Mouse (Mus musculus): Measurements from ENCODE around the gene Mcoln2. TPM values are rescaled to one million over a fixed set of nuclear protein-coding genes. Genes with fewer than 3 reads are reported as not detected.

Gene Mcoln2
- polyA plus RNA-seq, 1 experiment from 2014 or later = 1.1 TPM

GRCm38 (mm10) chr3:146233741-146234140, 84.1 kb downstream of the Mcoln2 start:
- no peak overlapping the region for H3K9ac ChIP-seq
- ATAC-seq (ENCODE audit: insufficient number of reproducible peaks, low FRiP score, low TSS enrichment, low read depth) = no peak

GRCm38 (mm10) chr3:146234530-146234929, 84.9 kb downstream of the Mcoln2 start:
- ATAC-seq (ENCODE audit: insufficient number of reproducible peaks, low FRiP score, low TSS enrichment, low read depth) = no peak
- H3K4me2 ChIP-seq (replicated peaks) = no peak overlapping the region
- WGBS = 66% methylated on average over 10 of the region's 10 CpGs

More at GRCm38 (mm10) chr3:146233741-146234140, 84.1 kb downstream of the Mcoln2 start:
- no peaks in the 10 kb centered on the region for H3K9me3 ChIP-seq (replicated peaks)
- no peak overlapping the region for H3K27ac ChIP-seq (replicated peaks)
- no peaks in the 10 kb centered on the region for H3K36me3 ChIP-seq
- 37% methylated on average over 4 of the region's 4 CpGs for WGBS
- no peaks in the 10 kb centered on the region for H3K27me3 ChIP-seq
- H3K4me2 ChIP-seq (replicated peaks) = no peak overlapping the region
- no peak overlapping the region for H3K4me3 ChIP-seq (replicated peaks)
- no peaks in the 10 kb centered on the region for H3K4me1 ChIP-seq

GRCm38 (mm10) chr3:146236280-146236679, 86.6 kb downstream of the Mcoln2 start:
- no peaks in the 10 kb centered on the region for H3K36me3 ChIP-seq
- no peak overlapping the region for H3K4me2 ChIP-seq (replicated peaks)
- H3K9me3 ChIP-seq (replicated peaks) = no peaks in the 10 kb centered on the region
- H3K27me3 ChIP-seq = no peaks in the 10 kb centered on the region
- ATAC-seq (ENCODE audit: insufficient number of reproducible peaks, low FRiP score, low TSS enrichment, low read depth) = no peak
- no peaks in the 10 kb centered on the region for H3K4me1 ChIP-seq
- no peak overlapping the region for H3K4me3 ChIP-seq (replicated peaks)
- WGBS = 43% methylated on average over 8 of the region's 8 CpGs
- H3K9ac ChIP-seq = no peak overlapping the region
- no peak overlapping the region for H3K27ac ChIP-seq (replicated peaks)

More at GRCm38 (mm10) chr3:146234530-146234929, 84.9 kb downstream of the Mcoln2 start:
- no peaks in the 10 kb centered on the region for H3K4me1 ChIP-seq
- H3K27ac ChIP-seq (replicated peaks) = no peak overlapping the region
- H3K36me3 ChIP-seq = no peaks in the 10 kb centered on the region
- no peak overlapping the region for H3K9ac ChIP-seq
- H3K9me3 ChIP-seq (replicated peaks) = no peaks in the 10 kb centered on the region
- H3K4me3 ChIP-seq (replicated peaks) = no peak overlapping the region
- H3K27me3 ChIP-seq = no peaks in the 10 kb centered on the region

- Histone ChIP-seq H3K4me3 (replicated peaks) (no peak overlapping the region), H3K4me1 (no peaks in the 10 kb centered on the region), H3K9me3 (replicated peaks) (no peaks in the 10 kb centered on the region), H3K36me3 (no peaks in the 10 kb centered on the region), H3K27me3 (no peaks in the 10 kb centered on the region), H3K9ac (no peak overlapping the region), H3K27ac (replicated peaks) (0 out of 2 replicates have a peak overlapping the region, but pooled peaks have one; percentile 17), H3K4me2 (replicated peaks) (no peak overlapping the region)
- ATAC-seq (ENCODE audit: insufficient number of reproducible peaks, low FRiP score, low TSS enrichment, low read depth) = no peak
- WGBS = 79% methylated on average over 5 of the region's 5 CpGs
These were observed 88.0 kb downstream of the Mcoln2 start for GRCm38 (mm10) chr3:146237676-146238075.

- Histone ChIP-seq H3K4me1 (no peaks in the 10 kb centered on the region), H3K36me3 (no peaks in the 10 kb centered on the region), H3K9me3 (replicated peaks) (no peaks in the 10 kb centered on the region), H3K4me3 (replicated peaks) (no peak overlapping the region), H3K9ac (no peak overlapping the region), H3K27me3 (no peaks in the 10 kb centered on the region), H3K27ac (replicated peaks) (no peak overlapping the region), H3K4me2 (replicated peaks) (no peak overlapping the region)
- no peak for ATAC-seq (ENCODE audit: insufficient number of reproducible peaks, low FRiP score, low TSS enrichment, low read depth)
- WGBS = 87% methylated on average over 1 of the region's 1 CpGs
These were observed 95.0 kb downstream of the Mcoln2 start for GRCm38 (mm10) chr3:146244630-146245029.

Other genes with a start within 250 kb of the Mcoln2 start
- 50.1 and 51.8 TPM in 2 replicates for gene Bcl10, start 227.0 kb upstream of the Mcoln2 start, polyA plus RNA-seq (2015; fragmentation: Nextera tagmentation; extraction: Ambion mirVana)
- gene 2410004B18Rik, start 211.8 kb upstream of the Mcoln2 start, polyA plus RNA-seq (2015; fragmentation: Nextera tagmentation; extraction: Ambion mirVana) = 49.1 and 49.9 TPM in 2 replicates
- 1.6 and 1.7 TPM in 2 replicates for gene Syde2, start 162.0 kb upstream of the Mcoln2 start, polyA plus RNA-seq (2015; fragmentation: Nextera tagmentation; extraction: Ambion mirVana)
- gene Wdr63, start 41.7 kb upstream of the Mcoln2 start, polyA plus RNA-seq (2015; fragmentation: Nextera tagmentation; extraction: Ambion mirVana) = 2.6 and 8.3 TPM in 2 replicates
- 6.5 and 7.8 TPM in 2 replicates for gene Mcoln3, start 32.4 kb upstream of the Mcoln2 start, polyA plus RNA-seq (2015; fragmentation: Nextera tagmentation; extraction: Ambion mirVana)
- 4.6 and 5.3 TPM in 2 replicates for gene Lpar3, start 71.1 kb downstream of the Mcoln2 start, polyA plus RNA-seq (2015; fragmentation: Nextera tagmentation; extraction: Ambion mirVana)